Mouse (Mus musculus) CD8-positive naive resting alpha-beta T cell, adult 2 months (primary cell): ENCODE measurements at regions not wholly inside any gene's neighbourhood (a gene's known extent, or its start where the extent isn't known, plus 50 kb on each side); places are given as distances from the start of the nearest gene placed in this dataset.
"Not testable (repeated sequence)": the region's sequence is repeated elsewhere in the genome, so short reads cannot be mapped to it uniquely, and the experiment has no call there.

Experiments used
- DNase-seq, 2 experiments: peaks; one replicate each; pipeline ENCODE4 v3.0.0; 2022; ENCODE audit warnings: low read depth in 2 of 2, low spot score in 2 of 2

GRCm38 (mm10) chr1:47306961-47307360 lies 414.3 kb upstream of the Slc39a10 start:
- DNase-seq = no peak

GRCm38 (mm10) chr1:47299311-47299710 lies 406.7 kb upstream of the Slc39a10 start:
- no peak for DNase-seq

GRCm38 (mm10) chr1:47285639-47286038 lies 393.0 kb upstream of the Slc39a10 start:
- DNase-seq = no peak

- no peak for DNase-seq
Measured at GRCm38 (mm10) chr1:47278321-47279020, 385.8 kb upstream of the Slc39a10 start.

- no peak for DNase-seq
Measured at GRCm38 (mm10) chr1:47277839-47278238, 385.2 kb upstream of the Slc39a10 start.

- no peak for DNase-seq
Measured at GRCm38 (mm10) chr1:47272131-47272530, 379.5 kb upstream of the Slc39a10 start.

GRCm38 (mm10) chr1:47263611-47264010 lies 371.0 kb upstream of the Slc39a10 start:
- DNase-seq = no peak

GRCm38 (mm10) chr1:47261505-47262130 lies 369.0 kb upstream of the Slc39a10 start:
- no peak for DNase-seq

GRCm38 (mm10) chr1:47250706-47251105 lies 358.1 kb upstream of the Slc39a10 start:
- DNase-seq = not testable (repeated sequence)

GRCm38 (mm10) chr1:47217088-47217487 lies 324.4 kb upstream of the Slc39a10 start:
- DNase-seq = no peak

- no peak for DNase-seq
Measured at GRCm38 (mm10) chr1:47216419-47217002, 323.9 kb upstream of the Slc39a10 start.

- no peak for DNase-seq
Measured at GRCm38 (mm10) chr1:47213476-47213875, 320.8 kb upstream of the Slc39a10 start.

- DNase-seq = no peak
Measured at GRCm38 (mm10) chr1:47193001-47193400, 300.3 kb upstream of the Slc39a10 start.

- DNase-seq = no peak
Measured at GRCm38 (mm10) chr1:47164417-47164816, 271.8 kb upstream of the Slc39a10 start.

- no peak for DNase-seq
Measured at GRCm38 (mm10) chr1:47163808-47164410, 271.3 kb upstream of the Slc39a10 start.

GRCm38 (mm10) chr1:47130031-47130430 lies 237.4 kb upstream of the Slc39a10 start:
- not testable (repeated sequence) for DNase-seq

GRCm38 (mm10) chr1:47119636-47120035 lies 227.0 kb upstream of the Slc39a10 start:
- no peak for DNase-seq

GRCm38 (mm10) chr1:47116681-47117080 lies 224.0 kb upstream of the Slc39a10 start:
- not testable (repeated sequence) for DNase-seq

- DNase-seq = no peak
Measured at GRCm38 (mm10) chr1:47112494-47112893, 219.8 kb upstream of the Slc39a10 start.

- DNase-seq = no peak
Measured at GRCm38 (mm10) chr1:47104055-47104454, 211.4 kb upstream of the Slc39a10 start.

- DNase-seq = no peak
Measured at GRCm38 (mm10) chr1:47103321-47103988, 210.8 kb upstream of the Slc39a10 start.
